Mouse (Mus musculus): ENCODE results near the gene Lancl1.

DNA sequence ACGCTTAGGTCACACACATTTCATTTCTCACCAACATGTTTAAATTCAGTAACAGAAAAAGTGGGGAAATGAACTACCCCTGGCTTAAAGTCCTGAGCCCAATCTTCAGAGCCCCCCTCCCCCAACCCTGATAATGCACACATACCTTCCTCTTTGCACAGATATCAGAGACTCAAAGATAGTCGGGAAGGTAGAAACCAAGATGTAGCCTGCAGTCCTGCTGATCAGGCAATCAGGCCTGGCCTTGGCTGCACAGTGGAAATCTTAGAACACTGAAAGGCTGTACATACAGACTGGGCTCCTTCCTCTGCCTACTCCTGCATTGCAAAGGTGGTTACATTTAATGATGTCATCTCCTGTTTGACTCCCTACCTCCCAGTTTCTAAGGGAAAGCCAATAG is 15.9 kb downstream of the Lancl1 start:
- TF ChIP-seq CTCF (IDR thresholded peaks at IDR 0.05; ENCODE audit: extremely low read depth, insufficient read length, insufficient replicate concordance, low read depth, low read length) (no peak), POLR2A (IDR thresholded peaks at IDR 0.05; ENCODE audit: low read depth, low read length) (no peak)

All from small intestine, adult 2 months (tissue).